Mouse (Mus musculus): ENCODE results near the gene Dnah17. TPM values are rescaled to one million over a fixed set of nuclear protein-coding genes. Genes with fewer than 3 reads are reported as not detected.

The Dnah17 gene
- total and polyA plus RNA-seq, 2 experiments from 2014 or later = 0.17 to 0.62 TPM

- Histone ChIP-seq H3K27me3 (ENCODE audit: insufficient read depth, low read length) (no peaks in the 10 kb centered on the region), H3K4me3 (ENCODE audit: low read depth, low read length) (no peak overlapping the region), H3K36me3 (ENCODE audit: insufficient read depth) (peaks cover 43% of the 10 kb centered on the region), H3K9ac (no peak overlapping the region), H3K4me2 (ENCODE audit: low read depth) (no peak overlapping the region), H3K9me3 (ENCODE audit: low read length) (no peaks in the 10 kb centered on the region), H3K27ac (ENCODE audit: low read depth, low read length) (no peak overlapping the region), H3K4me1 (ENCODE audit: insufficient read depth) (no peaks in the 10 kb centered on the region)
- no peak for TF ChIP-seq CTCF (IDR thresholded peaks at IDR 0.05; ENCODE audit: low read depth)
- ATAC-seq (no peak), DNase-seq (no peak)
- WGBS = 88% methylated on average over 6 of the region's 6 CpGs
These were observed 131.0 kb downstream of the Dnah17 start for GRCm38 (mm10) chr11:117999260-117999934.

DNA sequence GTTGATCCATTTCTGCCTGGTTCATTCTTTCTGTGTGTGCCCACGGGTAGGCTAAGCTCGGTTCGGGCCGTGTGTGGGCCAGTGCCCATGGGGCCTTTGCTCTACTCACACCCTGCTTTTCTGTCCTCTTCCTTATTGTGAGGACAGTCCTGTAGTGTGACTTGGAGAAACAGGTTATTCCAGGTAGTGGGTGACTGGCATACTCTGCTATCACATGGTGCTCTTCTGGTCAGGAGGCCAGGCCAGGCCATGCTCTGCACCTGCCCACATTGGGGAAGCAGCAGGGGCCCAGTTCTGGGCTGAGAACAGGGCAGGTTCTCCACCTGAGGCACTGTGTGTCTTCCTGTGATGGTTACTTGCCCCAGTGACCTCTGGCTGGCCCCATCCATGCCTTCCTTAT, 132.1 kb downstream of the Dnah17 start:
- Histone ChIP-seq H3K27me3 (ENCODE audit: insufficient read depth, low read length) (no peaks in the 10 kb centered on the region), H3K27ac (ENCODE audit: low read depth, low read length) (no peak overlapping the region), H3K4me3 (ENCODE audit: low read depth, low read length) (no peak overlapping the region), H3K4me1 (ENCODE audit: insufficient read depth) (peaks cover 5% of the 10 kb centered on the region; the same call in 1 of the 2 replicates), H3K4me2 (ENCODE audit: low read depth) (no peak overlapping the region), H3K9ac (no peak overlapping the region), H3K36me3 (ENCODE audit: insufficient read depth) (peaks cover 33% of the 10 kb centered on the region), H3K9me3 (ENCODE audit: low read length) (no peaks in the 10 kb centered on the region)
- WGBS = 92% methylated on average over 4 of the region's 4 CpGs
- no peak for DNase-seq
- ATAC-seq = no peak
- TF ChIP-seq CTCF (IDR thresholded peaks at IDR 0.05; ENCODE audit: low read depth) = no peak

DNA sequence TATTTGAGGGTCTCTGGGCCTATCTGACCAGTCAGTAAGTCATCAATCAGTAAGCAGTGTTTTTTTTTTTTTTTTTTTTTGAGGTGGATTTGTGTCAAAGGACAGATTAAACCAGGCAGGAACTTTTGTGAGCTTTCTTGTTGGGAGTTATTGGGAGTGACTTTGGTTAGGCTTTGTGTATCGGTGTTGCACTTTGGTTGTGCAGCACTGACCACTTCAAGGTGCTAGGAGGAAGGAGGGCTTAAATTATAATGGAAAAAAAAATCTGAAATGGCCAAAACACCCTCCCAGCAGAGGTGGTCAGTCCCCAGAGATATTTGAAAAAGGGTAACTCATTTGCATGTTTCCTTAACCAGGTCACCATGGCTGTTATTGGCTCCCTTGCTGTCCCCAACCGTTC, 133.3 kb downstream of the Dnah17 start:
- no peak for TF ChIP-seq CTCF (IDR thresholded peaks at IDR 0.05; ENCODE audit: low read depth)

DNA sequence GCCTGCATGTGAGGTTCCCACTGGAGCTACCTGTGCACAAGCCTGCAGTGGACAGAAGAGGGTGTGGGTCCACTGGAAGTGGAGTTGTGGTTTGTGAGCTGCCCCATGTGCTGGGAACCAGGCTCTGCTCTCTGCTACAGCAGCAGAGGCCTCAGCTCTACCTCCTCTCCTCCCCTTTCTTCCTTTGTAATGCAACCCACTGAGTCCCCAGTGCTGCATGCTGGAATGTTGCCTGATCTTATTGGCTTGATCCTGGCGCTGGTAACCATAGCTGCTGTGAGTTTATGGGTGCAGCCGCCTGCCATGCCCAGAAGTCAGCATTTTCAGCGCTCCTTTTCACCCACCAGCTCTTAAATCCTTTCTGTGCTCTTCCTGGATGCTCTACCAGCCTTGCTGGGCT, 134.4 kb downstream of the Dnah17 start:
- Histone ChIP-seq H3K9ac (no peak overlapping the region), H3K36me3 (ENCODE audit: insufficient read depth) (peaks cover 12% of the 10 kb centered on the region), H3K27ac (ENCODE audit: low read depth, low read length) (no peak overlapping the region), H3K27me3 (ENCODE audit: insufficient read depth, low read length) (no peaks in the 10 kb centered on the region), H3K4me3 (ENCODE audit: low read depth, low read length) (no peak overlapping the region), H3K4me1 (ENCODE audit: insufficient read depth) (peaks cover 5% of the 10 kb centered on the region; the same call in 1 of the 2 replicates), H3K9me3 (ENCODE audit: low read length) (no peaks in the 10 kb centered on the region), H3K4me2 (ENCODE audit: low read depth) (no peak overlapping the region)
- no peak for TF ChIP-seq CTCF (IDR thresholded peaks at IDR 0.05; ENCODE audit: low read depth)
- ATAC-seq = no peak
- DNase-seq = no peak
- WGBS = 21% methylated on average over 3 of the region's 3 CpGs

More for the DNA sequence above, 133.3 kb downstream of the Dnah17 start:
- H3K4me3 ChIP-seq (ENCODE audit: low read depth, low read length) = no peak overlapping the region
- H3K9ac ChIP-seq = no peak overlapping the region
- peaks cover 22% of the 10 kb centered on the region for H3K36me3 ChIP-seq (ENCODE audit: insufficient read depth)
- DNase-seq (no peak), ATAC-seq (no peak)
- no peaks in the 10 kb centered on the region for H3K27me3 ChIP-seq (ENCODE audit: insufficient read depth, low read length)
- WGBS = 93% methylated on average over 2 of the region's 2 CpGs
- H3K9me3 ChIP-seq (ENCODE audit: low read length) = no peaks in the 10 kb centered on the region
- peaks cover 5% of the 10 kb centered on the region; the same call in 1 of the 2 replicates for H3K4me1 ChIP-seq (ENCODE audit: insufficient read depth)
- no peak overlapping the region for H3K27ac ChIP-seq (ENCODE audit: low read depth, low read length)
- H3K4me2 ChIP-seq (ENCODE audit: low read depth) = no peak overlapping the region

- no peak for DNase-seq
- no peak for ATAC-seq
- no peak overlapping the region for H3K9ac ChIP-seq
- H3K4me1 ChIP-seq (ENCODE audit: insufficient read depth) = peaks cover 5% of the 10 kb centered on the region; the same call in 1 of the 2 replicates
- no peak overlapping the region for H3K4me2 ChIP-seq (ENCODE audit: low read depth)
- H3K36me3 ChIP-seq (ENCODE audit: insufficient read depth) = peaks cover 8% of the 10 kb centered on the region
- no peak for TF ChIP-seq CTCF (IDR thresholded peaks at IDR 0.05; ENCODE audit: low read depth)
- H3K27me3 ChIP-seq (ENCODE audit: insufficient read depth, low read length) = no peaks in the 10 kb centered on the region
- H3K4me3 ChIP-seq (ENCODE audit: low read depth, low read length) = no peak overlapping the region
- no peak overlapping the region for H3K27ac ChIP-seq (ENCODE audit: low read depth, low read length)
- WGBS = 56% methylated on average over 3 of the region's 3 CpGs
- H3K9me3 ChIP-seq (ENCODE audit: low read length) = no peaks in the 10 kb centered on the region
These were observed 134.8 kb downstream of the Dnah17 start for GRCm38 (mm10) chr11:117995661-117996060.

GRCm38 (mm10) chr11:117995255-117995654, 135.2 kb downstream of the Dnah17 start:
- ATAC-seq (no peak), DNase-seq (no peak)
- no peak for TF ChIP-seq CTCF (IDR thresholded peaks at IDR 0.05; ENCODE audit: low read depth)
- no peak overlapping the region for H3K4me2 ChIP-seq (ENCODE audit: low read depth)
- H3K36me3 ChIP-seq (ENCODE audit: insufficient read depth) = peaks cover 5% of the 10 kb centered on the region; the same call in 1 of the 2 replicates
- H3K4me3 ChIP-seq (ENCODE audit: low read depth, low read length) = no peak overlapping the region
- no peak overlapping the region for H3K9ac ChIP-seq
- 52% methylated on average over 2 of the region's 2 CpGs for WGBS
- no peak overlapping the region for H3K27ac ChIP-seq (ENCODE audit: low read depth, low read length)
- no peaks in the 10 kb centered on the region for H3K27me3 ChIP-seq (ENCODE audit: insufficient read depth, low read length)
- no peaks in the 10 kb centered on the region for H3K9me3 ChIP-seq (ENCODE audit: low read length)
- peaks cover 5% of the 10 kb centered on the region; the same call in 1 of the 2 replicates for H3K4me1 ChIP-seq (ENCODE audit: insufficient read depth)

DNA sequence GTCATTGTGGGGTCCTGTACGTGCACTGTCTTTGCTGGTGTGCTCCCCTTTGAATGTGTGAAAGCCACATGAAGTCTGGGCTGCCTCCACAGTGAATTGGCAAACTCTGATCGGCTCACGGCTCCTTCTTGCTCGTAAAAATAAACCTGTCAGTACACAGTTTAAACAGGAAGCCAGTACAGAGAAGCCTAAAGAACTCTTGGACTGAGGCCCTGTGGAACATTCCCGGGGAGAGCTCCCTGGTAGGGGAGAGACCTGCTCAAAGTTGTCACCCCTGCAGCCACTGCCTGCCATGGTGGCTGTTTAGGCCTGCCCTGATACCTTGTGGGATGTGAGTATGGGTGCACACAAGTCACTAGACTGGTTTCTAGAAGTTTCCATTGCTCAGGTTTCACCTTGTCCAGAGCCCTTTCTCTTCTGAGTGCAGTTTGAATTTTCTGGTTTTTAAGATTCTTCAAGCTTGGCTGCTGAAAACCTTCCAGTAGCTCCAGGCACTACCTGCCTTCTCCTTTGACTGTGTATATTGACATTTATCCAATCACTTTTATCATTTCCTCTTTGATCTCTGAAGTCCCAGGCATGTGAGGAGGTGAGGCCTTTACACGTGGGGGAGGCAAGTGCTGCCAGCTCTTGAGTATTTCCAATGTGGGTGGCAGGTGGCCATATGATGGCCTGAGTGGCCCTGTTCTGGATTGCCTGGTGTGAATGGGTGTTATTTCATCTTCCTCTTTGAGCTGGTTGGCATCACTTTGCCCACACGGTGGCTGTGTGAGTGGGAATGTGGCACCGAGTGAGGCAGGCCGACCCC, 136.0 kb downstream of the Dnah17 start:
- Histone ChIP-seq H3K36me3 (ENCODE audit: insufficient read depth) (no peaks in the 10 kb centered on the region), H3K9ac (no peak overlapping the region), H3K27me3 (ENCODE audit: insufficient read depth, low read length) (no peaks in the 10 kb centered on the region), H3K4me3 (ENCODE audit: low read depth, low read length) (no peak overlapping the region), H3K4me2 (ENCODE audit: low read depth) (no peak overlapping the region), H3K4me1 (ENCODE audit: insufficient read depth) (peaks cover 5% of the 10 kb centered on the region; the same call in 1 of the 2 replicates), H3K27ac (ENCODE audit: low read depth, low read length) (no peak overlapping the region), H3K9me3 (ENCODE audit: low read length) (no peaks in the 10 kb centered on the region)
- 61% methylated on average over 9 of the region's 9 CpGs for WGBS
- ATAC-seq (no peak), DNase-seq (peak; percentile 11)
- no peak for TF ChIP-seq CTCF (IDR thresholded peaks at IDR 0.05; ENCODE audit: low read depth)

Measured in forebrain, postnatal 0 days (tissue).